Comparison of ENCODE assay signal across 8 mouse cellular contexts in the genomic region with DNA sequence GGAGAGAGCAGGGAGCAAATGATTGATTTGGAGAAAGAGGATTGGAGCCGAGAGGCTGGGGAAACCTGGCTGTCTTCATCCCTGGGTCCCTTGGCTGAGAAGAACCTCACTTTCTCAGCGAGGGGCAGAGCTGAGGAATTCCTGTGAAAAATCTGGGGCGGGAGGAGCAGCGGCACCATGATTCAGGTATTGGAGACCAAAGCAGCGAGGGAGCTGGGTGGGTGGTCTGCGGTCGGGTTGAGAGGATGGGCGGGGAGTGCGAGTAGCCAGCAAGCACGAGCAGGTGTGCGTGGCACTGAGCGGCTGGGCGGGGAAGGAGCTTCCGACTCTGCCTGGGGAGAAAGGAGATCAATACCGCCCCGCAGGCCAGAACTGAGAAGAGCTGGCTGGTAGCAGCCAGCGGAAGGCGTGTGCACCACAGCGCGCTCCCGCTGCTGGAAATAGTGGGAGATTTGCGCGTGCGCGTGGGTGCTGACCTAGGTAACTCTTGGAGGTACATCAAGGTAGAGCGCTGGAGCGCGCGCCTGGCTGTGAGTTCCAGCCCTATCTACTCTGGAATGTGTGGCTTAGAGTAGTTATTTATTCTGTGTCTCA. TPM values are rescaled to one million over a fixed set of nuclear protein-coding genes. Genes with fewer than 3 reads are reported as not detected.
DNase-seq lines count a peak whose midpoint lies in the region; ATAC-seq and TF ChIP-seq lines count a peak whose summit lies in the region.

No protein-coding gene starts in this region.

- no peaks in the 10 kb centered on the region for H3K36me3 ChIP-seq in lung, embryonic 15.5 days
- no peaks in the 10 kb centered on the region for H3K36me3 ChIP-seq in liver, postnatal 0 days (replicated peaks; ENCODE audit: insufficient read depth, low read length)

- H3K4me3 ChIP-seq in lung, embryonic 15.5 days: peak overlapping the region; percentile 23
- H3K4me3 ChIP-seq in liver, postnatal 0 days (ENCODE audit: low read depth, low read length): peak overlapping the region; percentile 21

- no peak for ATAC-seq in lung, embryonic 15.5 days (ENCODE audit: borderline replicate concordance, extremely low read depth, low FRiP score, low TSS enrichment)
- no peak for ATAC-seq in liver, postnatal 0 days

- DNase-seq in lung, postnatal 25 days (ENCODE audit: low spot score): no peak
- peak; percentile 87 to 88 for DNase-seq in cerebellum, postnatal 36 days
- DNase-seq in frontal cortex, postnatal 36 days (ENCODE audit: low spot score in 2 of 2): peak; percentile 80 to 81
- peak; percentile 71 to 76 for DNase-seq in layer of hippocampus, adult 8-10 months (ENCODE audit: low spot score in 2 of 2)
- peak; percentile 17 for DNase-seq in liver, postnatal 0 days
- peak; percentile 74 for DNase-seq in right cerebral cortex, postnatal 14 days
- no peak for DNase-seq in lung, adult 18-20 months

- peak overlapping the region; percentile 43 for H3K4me2 ChIP-seq in lung, embryonic 15.5 days
- peak overlapping the region; percentile 39 for H3K4me2 ChIP-seq in liver, postnatal 0 days (ENCODE audit: low read depth, low read length)

- H3K27ac ChIP-seq in lung, embryonic 15.5 days: no peak overlapping the region
- H3K27ac ChIP-seq in liver, postnatal 0 days (ENCODE audit: low read depth): no peak overlapping the region

- no peak for TF ChIP-seq EP300 in liver, postnatal 0 days (IDR thresholded peaks at IDR 0.05; ENCODE audit: low read depth)

- no peaks in the 10 kb centered on the region for H3K9me3 ChIP-seq in lung, embryonic 15.5 days
- no peaks in the 10 kb centered on the region for H3K9me3 ChIP-seq in liver, postnatal 0 days (ENCODE audit: low read length)

- TF ChIP-seq CTCF in liver, postnatal 0 days (IDR thresholded peaks at IDR 0.05; ENCODE audit: low read depth): no peak

- peaks cover 12% of the 10 kb centered on the region; the same call in 1 of the 2 replicates for H3K4me1 ChIP-seq in lung, embryonic 15.5 days
- H3K4me1 ChIP-seq in liver, postnatal 0 days (ENCODE audit: insufficient read depth): no peaks in the 10 kb centered on the region

- WGBS in lung, embryonic 15.5 days: 2% methylated on average over 29 of the region's 29 CpGs
- WGBS in liver, postnatal 0 days (ENCODE audit: insufficient replicate concordance): 2% methylated on average over 29 of the region's 29 CpGs

- H3K27me3 ChIP-seq in lung, embryonic 15.5 days: peaks cover 40% of the 10 kb centered on the region
- peaks cover 22% of the 10 kb centered on the region for H3K27me3 ChIP-seq in liver, postnatal 0 days (ENCODE audit: insufficient read depth, low read length)

- H3K9ac ChIP-seq in lung, embryonic 15.5 days: no peak overlapping the region
- no peak overlapping the region for H3K9ac ChIP-seq in liver, postnatal 0 days (replicated peaks)

RNA-seq across cellular contexts. Expression of a gene that starts 1.7 kb away (rescaled TPM):
- 0.29 and 0.56 TPM in 2 replicates for polyA plus RNA-seq in lung, embryonic 15.5 days (2015; fragmentation: Nextera tagmentation; extraction: Ambion mirVana)
- 100 to 1,000 TPM; 131 to 177 (median 152) TPM for total RNA-seq in layer of hippocampus, adult 8-10 months (2022)
- polyA plus RNA-seq in liver, postnatal 0 days (2015; fragmentation: Nextera tagmentation; extraction: Ambion mirVana): not detected in 2 replicates

Comparison
In these comparisons a context has a peak if more than half of its experiments do, and no peak if none do; other contexts are left out.
1. DNase-seq: peak in cerebellum, postnatal 36 days (2 of 2), frontal cortex, postnatal 36 days (2 of 2), layer of hippocampus, adult 8-10 months (2 of 2), liver, postnatal 0 days (single experiment) and right cerebral cortex, postnatal 14 days (single experiment); none in lung, postnatal 25 days (single experiment) and lung, adult 18-20 months (0 of 2).